Mouse (Mus musculus) cortical plate, adult 2 months (tissue): Measurements from ENCODE around the gene Nbea.

ENCODE experiments used
- CTCF ChIP-seq: fragments of 200-500 bp; IDR thresholded peaks from 2 replicates; pipeline ENCODE4 v1.5.1; 2011; ENCODE audit warnings: mild to moderate bottlenecking, control low read depth, low read length; ENCODE audit not compliant: insufficient read depth; ENCODE audit errors: extremely low read depth
- POLR2A ChIP-seq: fragments of 200-500 bp; IDR thresholded peaks from 2 replicates; pipeline ENCODE4 v1.6.1; 2011; ENCODE audit warnings: mild to moderate bottlenecking, low read length, control low read depth; ENCODE audit not compliant: insufficient read depth; ENCODE audit errors: extremely low read depth

- no peak for TF ChIP-seq POLR2A
- TF ChIP-seq CTCF, result no peak
These were observed 393.6 kb downstream of the Nbea start for GRCm38 (mm10) chr3:55789856-55790255.
